Mouse (Mus musculus) heart, postnatal 25 days (tissue): Measurements from ENCODE around the gene Irgm1. TPM values are rescaled to one million over a fixed set of nuclear protein-coding genes. Genes with fewer than 3 reads are reported as not detected.
"Not testable (repeated sequence)": the region's sequence is repeated elsewhere in the genome, so short reads cannot be mapped to it uniquely, and the experiment has no call there.

ENCODE experiments used
- DNase-seq: peaks from one replicate; pipeline ENCODE4 v3.0.0; 2022; ENCODE audit warnings: low spot score
- intact Hi-C: fragments of 180-260 bp; cut with DNase I; formaldehyde crosslinking; loops from one replicate; pipeline ENCODE4 v1.15.1; 2025
- total RNA-seq, 2 experiments: library from RNA; stranded (reverse); gene quantifications; 2 replicates each; pipeline ENCODE4 v1.2.3; 2021

Irgm1 gene
- total RNA-seq, 2 experiments from 2014 or later, result 8.8 to 8.9 TPM

DNA sequence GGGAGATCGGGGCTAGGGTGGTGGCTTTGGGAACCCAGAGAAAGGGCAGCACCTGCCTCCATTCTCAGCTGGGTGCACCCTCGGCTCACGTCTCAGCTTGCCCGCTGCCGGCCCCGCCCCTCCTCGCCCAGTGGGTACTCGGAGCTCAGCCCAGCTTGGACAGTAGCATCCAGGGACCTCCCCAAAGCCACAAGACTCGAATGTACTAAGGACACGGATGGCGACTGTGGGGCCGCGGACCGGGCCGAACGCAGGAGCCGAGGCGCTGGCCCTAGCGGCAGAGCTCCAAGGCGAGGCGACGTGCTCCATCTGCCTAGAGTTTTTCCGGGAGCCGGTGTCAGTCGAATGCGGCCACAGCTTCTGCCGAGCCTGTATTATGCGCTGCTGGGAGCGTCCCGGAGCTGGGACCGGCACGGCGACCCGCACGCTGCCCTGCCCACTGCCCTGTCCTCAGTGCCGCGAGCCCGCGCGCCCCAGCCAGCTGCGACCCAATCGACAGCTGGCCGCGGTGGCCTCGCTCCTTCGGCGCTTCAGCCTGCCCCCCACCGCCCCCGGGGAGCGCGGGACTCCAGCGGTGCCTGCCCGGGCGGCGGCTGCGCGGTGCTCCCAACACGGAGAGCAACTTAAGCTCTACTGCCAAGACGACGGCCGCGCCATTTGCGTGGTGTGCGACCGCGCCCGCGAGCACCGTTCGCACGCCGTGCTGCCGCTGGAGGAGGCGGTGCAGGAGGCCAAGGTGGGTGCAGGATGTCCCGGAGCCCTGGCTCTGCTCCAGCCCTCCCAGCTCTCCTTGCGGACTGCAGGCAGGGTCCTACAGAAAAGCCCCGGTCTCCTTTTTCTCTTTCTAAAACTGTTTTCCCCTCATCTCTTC lies 33.9 kb downstream of the Irgm1 start:
- peak; percentile 52 for DNase-seq
- intact Hi-C loops, result no loop called here

DNA sequence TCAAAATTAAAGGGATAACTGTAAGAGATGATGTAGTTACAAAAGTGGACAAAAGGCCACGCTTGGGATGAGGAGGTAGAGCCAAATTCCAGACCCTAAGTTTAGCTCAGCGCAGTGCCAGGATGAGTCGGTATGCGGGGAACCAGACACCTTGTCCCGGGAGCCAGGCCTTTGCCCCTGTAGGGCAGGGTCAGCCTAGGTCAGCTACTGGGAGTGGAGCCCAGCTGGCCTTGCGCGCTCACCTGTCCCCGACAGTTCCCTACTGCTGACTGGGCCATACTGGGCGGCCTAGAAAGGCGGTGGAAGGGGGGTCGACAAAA lies 34.5 kb downstream of the Irgm1 start:
- no peak for DNase-seq
- intact Hi-C loops, result no loop called here

DNA sequence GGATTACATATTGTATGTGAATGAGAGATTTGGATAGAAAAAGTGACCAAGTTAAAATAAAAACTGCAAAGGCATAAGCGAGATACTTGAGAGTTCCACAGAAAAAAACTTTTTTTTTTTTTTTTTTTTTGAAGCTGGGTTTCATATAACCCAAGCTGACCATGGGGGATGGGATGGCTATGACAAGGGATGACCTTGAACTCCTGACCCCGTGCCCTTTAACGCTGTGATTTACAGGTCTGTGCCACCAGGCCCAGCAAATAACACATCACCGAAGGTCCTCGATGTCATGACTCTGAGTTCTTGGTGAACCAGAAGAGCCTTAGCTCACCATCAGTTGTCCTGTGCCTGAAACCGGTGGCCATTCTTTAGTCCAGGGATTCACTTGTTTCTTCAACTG lies 35.6 kb downstream of the Irgm1 start:
- DNase-seq, result no peak
- intact Hi-C loops, result loop anchor here (1.0 to 2.0 kb wide), 2 partner anchors 17 kb away; no protein-coding TSS in a partner anchor

DNA sequence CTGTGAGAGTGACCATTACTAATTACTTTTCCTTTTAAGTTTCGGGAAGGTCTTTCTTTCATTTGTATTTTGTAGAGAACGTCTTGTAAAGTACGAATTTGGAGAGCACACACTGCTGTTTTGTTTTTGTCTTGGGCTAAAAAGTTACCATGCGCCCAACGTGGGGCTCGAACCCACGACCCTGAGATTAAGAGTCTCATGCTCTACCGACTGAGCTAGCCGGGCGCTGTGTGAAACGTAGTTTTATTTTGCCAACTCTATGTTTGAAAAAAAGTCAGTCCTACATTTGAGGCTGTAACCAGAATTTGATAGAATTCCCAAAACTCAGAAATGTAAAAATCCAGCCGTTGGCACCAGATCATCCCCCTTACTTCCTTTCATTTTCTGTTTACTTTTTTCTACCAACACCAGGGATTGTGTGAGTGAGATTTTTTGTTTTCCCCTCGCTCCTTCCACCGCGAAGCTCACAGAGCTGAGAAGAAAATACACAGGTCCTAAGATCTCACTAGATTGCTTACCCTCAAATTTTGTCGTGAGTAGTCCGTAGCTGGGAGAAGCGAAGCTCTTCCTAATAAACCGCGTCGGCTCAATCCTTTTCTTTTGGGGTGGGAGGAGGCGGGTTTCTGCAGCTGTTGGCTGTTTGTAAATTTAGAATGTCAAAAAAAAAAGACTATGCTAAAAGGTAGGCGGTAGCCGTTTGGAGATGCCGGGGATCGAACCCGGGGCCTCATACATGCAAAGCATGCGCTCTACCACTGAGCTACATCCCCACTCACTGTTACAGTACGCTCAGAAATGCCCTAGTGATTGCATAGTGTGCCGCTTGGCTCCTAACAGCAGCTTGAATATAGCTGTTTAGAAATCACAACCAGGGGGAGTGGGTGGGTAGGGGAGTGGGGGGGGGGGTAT lies 37.5 kb downstream of the Irgm1 start:
- peak; percentile 79 for DNase-seq
- intact Hi-C loops, result loop anchor here (1.0 to 2.0 kb wide), 2 partner anchors 15 to 22 kb away; no protein-coding TSS in a partner anchor

DNA sequence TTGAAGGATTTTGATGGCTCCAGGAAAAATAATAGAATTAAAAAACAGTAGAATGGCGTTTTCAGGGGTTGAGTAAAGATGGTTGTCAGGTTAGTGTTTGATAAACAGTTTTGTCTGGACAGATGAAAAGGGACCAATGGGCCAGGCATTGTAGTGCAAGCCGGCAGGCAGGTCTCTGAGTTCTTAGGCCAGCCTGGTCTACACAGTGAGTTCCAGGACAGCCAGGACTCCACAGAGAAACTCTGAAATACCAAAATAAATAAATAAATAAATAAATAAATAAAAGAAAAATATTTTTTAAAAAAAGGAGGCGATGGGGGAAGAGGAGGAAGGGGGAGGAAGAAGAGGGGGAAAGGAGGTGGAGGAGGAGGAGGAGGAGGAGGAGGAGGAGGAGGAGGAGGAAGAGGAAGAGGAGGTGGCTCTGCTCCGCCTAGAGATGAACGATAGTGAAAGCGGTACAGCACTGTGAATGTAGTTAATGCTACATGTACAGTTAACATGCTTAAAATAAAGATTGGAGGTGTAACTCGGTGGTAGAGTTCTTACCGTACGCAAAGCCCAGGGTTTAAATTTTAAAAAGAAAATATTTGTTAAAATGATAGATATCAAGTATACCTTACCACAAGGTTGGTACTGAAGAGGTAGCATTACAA lies 38.3 kb downstream of the Irgm1 start:
- intact Hi-C loops, result no loop called here
- no peak for DNase-seq

DNA sequence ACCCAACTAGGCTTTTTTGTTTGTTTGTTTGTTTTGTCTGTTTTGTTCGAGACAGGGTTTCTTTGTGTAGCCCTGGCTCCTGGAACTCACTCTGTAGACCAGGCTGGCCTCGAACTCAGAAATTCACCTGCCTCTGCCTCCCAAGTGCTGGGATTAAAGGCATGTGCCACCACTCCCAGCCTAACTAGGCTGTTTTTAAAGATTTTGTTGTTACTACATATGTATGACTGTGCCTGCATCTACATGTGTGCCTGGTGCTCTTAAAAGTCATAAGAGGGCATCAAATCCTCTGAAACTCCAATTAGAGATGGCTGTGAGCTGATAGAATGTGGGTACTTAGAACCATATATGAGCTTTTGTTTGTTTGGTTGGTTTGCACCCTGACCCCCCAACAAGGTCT lies 40.2 kb downstream of the Irgm1 start:
- intact Hi-C loops, result no loop called here
- no peak for DNase-seq

DNA sequence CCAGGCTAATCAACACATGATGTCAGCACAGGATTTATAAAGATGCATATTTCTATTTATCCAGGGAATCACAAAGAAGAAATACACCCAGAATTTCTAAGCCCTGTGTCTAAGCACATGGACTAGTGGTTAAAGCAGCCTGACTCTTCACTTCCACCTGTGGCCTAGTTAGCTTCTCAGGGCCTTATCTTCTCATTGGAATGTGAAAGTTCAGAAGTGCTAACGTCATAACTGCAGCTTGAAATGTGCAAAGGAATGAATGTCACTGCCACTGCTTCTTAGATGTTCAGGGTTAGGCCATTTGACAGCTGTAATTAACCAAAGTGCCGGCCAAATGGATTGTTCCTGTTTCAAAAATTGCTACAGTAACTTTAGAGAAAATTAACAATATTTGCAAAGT lies 41.2 kb downstream of the Irgm1 start:
- intact Hi-C loops, result no loop called here
- no peak for DNase-seq

DNA sequence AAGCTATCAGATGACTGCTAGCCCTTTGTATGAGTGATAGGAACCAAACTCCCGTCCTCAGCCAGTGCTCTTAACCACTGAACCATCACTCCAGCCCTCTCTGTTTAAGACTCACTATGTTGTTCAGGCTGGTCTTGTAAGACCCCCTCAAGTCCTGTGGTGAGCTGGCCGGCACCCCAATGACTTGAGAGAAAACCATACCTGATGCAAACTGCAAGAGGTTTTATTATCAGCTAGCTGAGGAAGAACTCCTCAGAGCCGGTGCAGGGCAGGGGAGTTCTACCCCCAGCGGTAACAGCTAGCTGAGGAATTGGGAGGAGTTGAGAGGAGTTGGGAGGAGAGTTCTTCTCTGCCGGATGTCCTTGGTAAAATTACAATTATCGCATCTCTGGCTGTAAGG lies 43.6 kb downstream of the Irgm1 start:
- intact Hi-C loops, result no loop called here
- DNase-seq, result no peak

DNA sequence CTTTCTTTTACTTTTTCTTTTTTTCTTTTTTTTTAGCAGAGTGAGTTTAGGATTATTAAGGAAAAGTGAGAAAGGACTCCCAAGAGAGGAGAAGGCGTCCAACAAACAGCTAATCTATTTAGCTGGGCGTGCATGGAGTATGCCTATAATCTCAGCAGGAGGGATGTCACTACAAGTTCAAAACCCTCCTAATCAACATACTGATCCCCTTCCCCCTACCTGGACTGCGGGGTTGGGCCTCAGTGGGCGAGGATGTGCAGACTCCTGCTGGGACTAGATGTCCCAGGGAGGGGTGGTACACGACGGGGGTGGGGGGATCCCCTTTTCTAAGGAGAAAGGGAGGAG lies 44.8 kb downstream of the Irgm1 start:
- no peak for DNase-seq
- intact Hi-C loops, result no loop called here

DNA sequence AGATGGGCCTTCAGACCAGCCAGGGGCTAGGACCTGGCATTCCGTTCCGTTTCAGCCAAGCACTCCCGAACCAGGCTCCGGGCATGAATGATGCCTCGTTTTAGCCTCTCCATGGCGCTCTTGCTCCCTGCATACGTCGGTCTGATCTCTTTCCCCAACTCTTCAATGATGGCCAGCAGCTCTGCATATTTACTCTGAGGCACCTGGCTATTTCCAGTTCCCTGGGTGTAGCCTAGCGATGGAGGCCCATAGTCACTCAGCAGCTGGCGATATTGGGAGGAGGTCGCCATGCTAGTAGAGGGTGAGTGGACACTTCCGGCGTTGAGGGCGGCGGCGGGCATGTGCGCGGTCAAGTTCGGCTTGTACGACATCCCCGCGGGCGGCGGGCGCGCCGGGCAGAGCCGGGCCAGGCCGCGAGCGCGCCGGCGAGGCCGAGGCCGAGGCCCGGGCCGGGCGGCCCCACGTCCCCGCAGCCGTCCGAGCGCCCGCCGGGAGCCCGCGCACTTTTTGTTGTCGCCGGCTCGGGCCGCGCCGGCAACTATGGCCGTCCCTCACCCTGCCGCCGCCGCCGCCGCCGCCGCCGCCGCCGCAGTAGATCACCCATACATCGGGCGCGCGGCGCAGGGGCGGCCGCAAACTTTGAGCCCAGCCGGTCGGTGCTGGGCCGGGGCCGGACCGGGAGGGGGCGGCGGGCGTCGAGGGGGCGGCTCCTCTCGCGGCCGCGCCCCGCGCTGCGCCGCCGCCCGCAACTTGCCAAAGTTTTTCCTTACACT lies 45.3 kb downstream of the Irgm1 start, which contains the start of the genes Trim7 and Gm12184:
Gene Trim7 (plus strand): TSS at position 162 of the 773 bp plus-strand sequence.
Gene Gm12184 (minus strand): TSS at position 677 of the 773 bp plus-strand sequence.
- DNase-seq, intact Hi-C loops: not testable (repeated sequence)

DNA sequence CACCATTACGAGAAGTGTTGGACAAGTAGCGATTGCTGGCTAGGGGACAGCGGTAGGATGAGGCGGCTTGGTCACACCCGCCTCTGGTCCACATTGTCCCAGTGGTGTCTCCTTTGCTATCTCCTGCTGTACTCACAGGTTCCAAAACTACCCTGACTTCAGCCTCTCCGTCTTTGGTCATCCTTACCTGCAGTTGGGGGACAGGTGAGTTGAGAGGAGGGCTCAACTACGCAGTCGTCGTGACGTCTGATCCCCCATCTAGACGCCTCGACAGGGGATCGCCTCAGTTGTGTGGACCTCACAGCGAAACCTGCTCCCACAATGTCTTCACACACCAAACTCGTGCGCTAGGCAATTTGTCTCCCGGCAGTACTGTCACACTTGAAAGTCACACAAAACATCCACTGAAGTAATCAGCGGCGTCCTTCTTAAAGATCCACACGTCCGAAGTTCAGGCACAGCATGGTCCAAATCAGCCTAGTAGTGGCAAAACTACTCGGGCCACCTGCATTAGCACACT lies 47.1 kb downstream of the Irgm1 start:
- DNase-seq, result no peak
- intact Hi-C loops, result loop anchor here (1.0 kb wide), 1 partner anchor 8 kb away; no protein-coding TSS in a partner anchor

DNA sequence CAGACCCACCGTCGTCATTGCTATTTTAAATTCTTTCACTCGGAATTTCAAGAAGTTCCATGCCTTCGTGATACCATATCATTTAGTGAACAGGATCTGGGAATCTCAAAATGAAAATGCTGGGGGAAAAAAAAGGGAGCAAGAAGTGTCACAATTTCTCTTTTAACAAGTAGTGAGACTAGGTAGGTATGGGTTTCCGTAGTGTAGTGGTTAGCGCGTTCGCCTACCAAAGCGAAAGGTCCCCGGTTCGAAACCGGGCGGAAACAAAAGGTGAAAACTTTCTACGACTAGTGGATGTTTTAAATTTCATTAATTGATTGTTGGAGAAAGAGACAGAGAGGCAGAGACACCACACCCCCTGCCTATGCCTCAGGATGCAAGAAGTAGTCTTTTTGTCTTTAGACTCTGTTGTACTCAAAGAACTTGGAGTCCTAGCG lies 47.9 kb downstream of the Irgm1 start:
- DNase-seq, result no peak
- intact Hi-C loops, result loop anchor here (1.0 kb wide), 1 partner anchor 33 kb away; no protein-coding TSS in a partner anchor

DNA sequence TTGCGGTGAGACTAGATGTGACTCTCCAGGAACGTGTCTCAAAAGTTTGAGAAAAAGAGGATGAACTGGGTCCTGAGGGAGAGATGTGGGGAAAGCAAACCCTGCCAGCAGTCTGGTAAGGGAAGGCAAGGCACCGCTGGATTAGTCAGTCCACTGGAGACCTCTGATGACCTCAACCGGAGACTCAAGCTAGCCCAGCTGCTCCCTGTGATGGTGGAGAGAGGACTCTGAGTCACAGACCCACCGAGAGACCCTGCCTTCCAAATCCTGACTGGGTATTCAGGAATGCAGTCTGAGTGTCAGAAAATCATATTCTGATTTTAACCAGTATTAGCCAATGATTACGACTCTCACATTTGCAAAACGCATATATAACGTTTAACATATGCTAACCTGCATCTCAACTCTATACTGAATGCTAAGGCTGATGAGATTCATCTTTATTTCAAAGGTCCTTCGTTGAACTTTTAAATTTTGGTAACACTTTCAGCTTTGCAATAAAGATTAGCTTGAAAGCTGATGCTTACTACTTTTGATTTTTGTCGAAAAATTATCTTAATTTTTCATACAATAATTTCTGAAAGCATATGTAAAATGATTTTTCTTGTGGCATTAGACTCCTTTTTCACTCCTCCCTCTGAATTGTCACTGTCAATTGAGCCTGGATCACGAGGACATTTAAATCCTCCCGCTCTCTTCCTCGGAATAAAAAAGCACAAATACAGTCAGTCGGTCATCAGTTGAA lies 48.5 kb downstream of the Irgm1 start:
- intact Hi-C loops, result loop anchor here (1.0 kb wide), 1 partner anchor 33 kb away; no protein-coding TSS in a partner anchor
- DNase-seq, result no peak

DNA sequence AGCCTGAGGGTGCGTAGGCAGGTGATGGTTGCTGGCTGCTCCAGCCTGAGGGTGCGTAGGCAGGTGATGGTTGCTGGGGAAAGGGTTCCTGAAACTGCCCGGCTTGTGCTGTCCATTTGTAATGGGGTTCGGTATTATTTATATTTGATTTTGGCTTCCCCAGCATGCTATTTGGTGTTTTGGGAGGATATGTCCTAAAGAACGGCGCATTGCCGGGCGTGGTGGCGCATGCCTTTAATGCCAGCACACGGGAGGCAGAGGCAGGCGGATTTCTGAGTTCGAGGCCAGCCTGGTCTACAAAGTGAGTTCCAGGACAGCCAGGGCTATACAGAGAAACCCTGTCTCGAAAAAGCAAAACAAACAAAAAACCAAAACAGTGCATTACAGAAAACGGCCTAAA lies 50.2 kb downstream of the Irgm1 start:
- intact Hi-C loops, DNase-seq: not testable (repeated sequence)

DNA sequence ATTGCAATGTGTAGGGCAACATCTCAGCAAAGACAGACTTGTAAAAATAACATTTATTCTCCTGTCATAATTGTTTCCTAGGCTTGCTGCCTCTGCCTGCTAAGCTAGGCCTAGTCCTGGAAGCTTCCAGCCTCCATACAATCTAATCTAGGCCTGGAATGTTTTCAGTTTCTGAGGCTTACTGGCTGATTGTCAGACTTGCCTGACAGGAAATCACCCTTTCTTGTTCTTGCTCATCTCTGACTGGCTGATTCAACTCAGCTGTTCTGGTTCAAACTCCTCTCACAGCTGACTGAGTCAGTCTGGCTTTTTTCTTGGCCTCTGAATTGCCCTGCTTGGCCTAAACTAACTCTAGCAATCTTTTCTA lies 51.2 kb downstream of the Irgm1 start:
- DNase-seq, result no peak
- intact Hi-C loops, result no loop called here

DNA sequence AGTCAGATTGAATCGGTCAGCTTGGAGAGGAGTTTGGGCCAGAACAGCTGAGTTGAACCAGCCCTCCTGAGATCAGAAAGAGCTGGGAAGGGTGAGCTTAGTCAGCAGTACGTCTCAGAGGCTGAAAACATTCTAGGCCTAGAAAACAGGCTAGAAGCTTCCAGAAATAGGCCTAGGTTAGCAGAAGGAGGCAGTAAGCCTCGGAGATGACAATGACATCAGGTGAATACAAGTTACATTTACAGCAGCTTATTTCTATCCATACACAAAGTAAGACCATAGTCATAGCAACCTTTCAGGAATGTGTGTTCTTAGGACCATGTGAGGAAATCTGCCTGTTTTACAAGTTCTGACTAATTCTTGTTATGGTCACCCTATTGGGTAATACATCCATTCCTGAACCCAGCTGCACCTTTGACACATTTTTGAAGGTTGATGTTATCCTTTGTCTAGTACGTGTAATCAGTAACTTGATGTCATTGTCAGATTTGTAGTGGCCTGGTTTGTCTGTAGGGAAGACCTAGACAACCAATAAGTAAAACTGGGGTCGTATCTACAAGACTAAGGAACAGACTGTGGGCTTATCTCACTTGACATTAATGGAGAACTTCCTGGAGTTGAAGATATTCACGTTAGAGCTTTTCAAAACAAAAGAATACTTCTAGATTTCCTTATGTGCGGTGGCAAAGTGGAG lies 51.7 kb downstream of the Irgm1 start:
- DNase-seq, result no peak
- intact Hi-C loops, result loop anchor here (2.0 kb wide), 1 partner anchor 15 kb away; no protein-coding TSS in a partner anchor

DNA sequence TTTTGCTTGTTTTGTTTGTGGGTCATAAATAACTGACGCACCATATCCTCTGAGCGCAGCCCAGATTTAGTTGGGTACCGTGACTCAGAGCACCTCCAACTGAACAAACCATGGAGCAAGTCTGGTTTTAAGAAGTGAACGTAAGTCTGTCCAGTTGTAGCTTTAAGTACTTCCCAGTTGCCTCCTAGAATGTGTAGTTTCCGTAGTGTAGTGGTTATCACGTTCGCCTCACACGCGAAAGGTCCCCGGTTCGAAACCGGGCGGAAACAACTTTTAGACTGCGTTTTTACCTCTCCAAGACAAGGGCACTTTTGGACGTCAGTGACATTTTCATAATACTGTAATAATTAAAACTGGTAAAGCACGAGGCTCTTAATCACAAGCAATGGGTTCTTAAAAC lies 53.1 kb downstream of the Irgm1 start:
- intact Hi-C loops, result loop anchor here (1.0 to 2.0 kb wide), 2 partner anchors 16 to 38 kb away; no protein-coding TSS in a partner anchor
- DNase-seq, result peak; percentile 59

DNA sequence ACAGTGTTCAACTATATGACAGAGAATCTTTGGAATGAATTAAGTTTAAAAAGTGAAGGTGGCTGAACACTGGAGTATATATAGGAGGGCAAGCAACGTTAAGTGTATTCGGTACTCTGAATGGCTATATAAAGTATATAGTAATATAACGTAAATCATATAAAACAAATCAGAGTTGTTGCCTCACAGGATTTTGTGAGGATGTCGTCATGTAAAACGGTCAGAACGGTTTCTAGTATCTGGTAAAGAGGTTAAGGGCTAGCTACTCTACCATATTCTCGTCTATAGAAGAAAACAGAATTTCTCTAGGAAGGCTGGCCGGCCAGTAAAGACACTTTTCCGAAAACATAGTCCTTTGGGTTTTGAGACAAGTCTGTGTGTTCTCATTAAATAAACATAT lies 53.7 kb downstream of the Irgm1 start:
- no peak for DNase-seq
- intact Hi-C loops, result loop anchor here (1.0 to 2.0 kb wide), 3 partner anchors 17 to 39 kb away; partner anchors contain the start of gene Rack1
